Comparison of ENCODE assay signal across 10 mouse cellular contexts in the genomic region with DNA sequence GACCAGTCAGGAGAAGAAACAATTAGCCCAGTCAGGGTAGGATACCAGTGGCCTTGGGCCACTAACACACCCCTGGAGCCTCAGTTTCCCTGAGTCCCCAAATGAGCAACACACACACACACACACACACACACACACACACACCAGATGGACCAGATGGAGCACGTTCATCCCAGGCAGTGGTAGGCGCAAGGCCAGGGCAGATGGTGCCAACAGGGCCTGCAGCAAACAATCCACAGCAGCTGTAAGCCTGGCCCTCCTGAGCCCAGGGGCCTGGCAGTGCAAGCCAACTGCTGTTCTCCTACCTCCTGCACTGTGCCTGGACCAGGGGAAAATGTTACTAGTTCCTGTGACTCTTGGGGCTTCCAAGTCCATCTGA. TPM values are rescaled to one million over a fixed set of nuclear protein-coding genes. Genes with fewer than 3 reads are reported as not detected.
DNase-seq lines count a peak whose midpoint lies in the region; ATAC-seq and TF ChIP-seq lines count a peak whose summit lies in the region.
"Had no signal": no experiment of that assay in that cellular context is flagged by ENCODE, and none has a peak within 500 bp of the region (broad histone marks: within the 10 kb centered on the region; RNA-seq: fewer than 3 reads in every experiment).

No protein-coding gene starts in this region.

- DNase-seq in heart, embryonic 10.5 days (ENCODE audit: low spot score), result no peak
- no peak for DNase-seq in heart, adult 11 months
- peak; percentile 61 for DNase-seq in brain, adult 2 months (ENCODE audit: low read depth, low spot score)
- no peak for DNase-seq in forebrain, embryonic 10.5 days (ENCODE audit: extremely low spot score, low spot score)
- DNase-seq in midbrain, embryonic 11.5 days (ENCODE audit: low spot score, missing footprints), result peak; percentile 89
- DNase-seq in limb, embryonic 10.5 days (ENCODE audit: low spot score), result no peak
- no peak for DNase-seq in thymus, postnatal 36 days
- DNase-seq in liver, postnatal 0 days, result no peak
- DNase-seq: layer of hippocampus, postnatal 36 days had no signal

- WGBS in heart, embryonic 10.5 days, result 79% methylated on average over 2 of the region's 2 CpGs
- 47% methylated on average over 2 of the region's 2 CpGs for WGBS in forebrain, embryonic 10.5 days
- 48% methylated on average over 2 of the region's 2 CpGs for WGBS in midbrain, embryonic 11.5 days
- WGBS in limb, embryonic 10.5 days, result 84% methylated on average over 2 of the region's 2 CpGs
- 34% methylated on average over 2 of the region's 2 CpGs for WGBS in liver, postnatal 0 days (ENCODE audit: insufficient replicate concordance)

- ATAC-seq in midbrain, embryonic 11.5 days (ENCODE audit: low FRiP score), result peak; percentile 36; the same call in 1 of the 2 replicates
- ATAC-seq in liver, postnatal 0 days, result no peak
- ATAC-seq: intestine, embryonic 16.5 days had no signal

- TF ChIP-seq EP300 in liver, postnatal 0 days (IDR thresholded peaks at IDR 0.05; ENCODE audit: low read depth), result no peak

- TF ChIP-seq CTCF in liver, postnatal 0 days (IDR thresholded peaks at IDR 0.05; ENCODE audit: low read depth), result no peak

- H3K36me3 ChIP-seq in heart, embryonic 10.5 days, result no peaks in the 10 kb centered on the region
- H3K36me3 ChIP-seq in forebrain, embryonic 10.5 days (replicated peaks), result peaks cover 1% of the 10 kb centered on the region; the same call in 1 of the 2 replicates
- no peaks in the 10 kb centered on the region for H3K36me3 ChIP-seq in midbrain, embryonic 11.5 days (ENCODE audit: control insufficient read depth, insufficient read depth, low read length)
- no peaks in the 10 kb centered on the region for H3K36me3 ChIP-seq in limb, embryonic 10.5 days
- H3K36me3 ChIP-seq in liver, postnatal 0 days (replicated peaks; ENCODE audit: insufficient read depth, low read length), result no peaks in the 10 kb centered on the region

- H3K9me3 ChIP-seq in heart, embryonic 10.5 days, result no peaks in the 10 kb centered on the region
- no peaks in the 10 kb centered on the region for H3K9me3 ChIP-seq in forebrain, embryonic 10.5 days
- no peaks in the 10 kb centered on the region for H3K9me3 ChIP-seq in midbrain, embryonic 11.5 days (ENCODE audit: control insufficient read depth, low read length)
- no peaks in the 10 kb centered on the region for H3K9me3 ChIP-seq in limb, embryonic 10.5 days (replicated peaks)
- no peaks in the 10 kb centered on the region for H3K9me3 ChIP-seq in liver, postnatal 0 days (ENCODE audit: low read length)

- H3K4me2 ChIP-seq in midbrain, embryonic 11.5 days, result no peak overlapping the region
- H3K4me2 ChIP-seq in liver, postnatal 0 days (ENCODE audit: low read depth, low read length), result no peak overlapping the region

- H3K9ac ChIP-seq in midbrain, embryonic 11.5 days (ENCODE audit: low read length), result no peak overlapping the region
- no peak overlapping the region for H3K9ac ChIP-seq in liver, postnatal 0 days (replicated peaks)

- H3K4me3 ChIP-seq in heart, embryonic 10.5 days, result no peak overlapping the region
- H3K4me3 ChIP-seq in forebrain, embryonic 10.5 days, result peak overlapping the region; percentile 38; the same call in 1 of the 2 replicates
- no peak overlapping the region for H3K4me3 ChIP-seq in midbrain, embryonic 11.5 days (ENCODE audit: low read depth, low read length)
- no peak overlapping the region for H3K4me3 ChIP-seq in limb, embryonic 10.5 days
- H3K4me3 ChIP-seq in liver, postnatal 0 days (ENCODE audit: low read depth, low read length), result no peak overlapping the region

- H3K27ac ChIP-seq in heart, embryonic 10.5 days, result peak overlapping the region; percentile 59; the same call in 1 of the 2 replicates
- peak overlapping the region; percentile 86 for H3K27ac ChIP-seq in forebrain, embryonic 10.5 days
- peak overlapping the region; percentile 85 for H3K27ac ChIP-seq in midbrain, embryonic 11.5 days (ENCODE audit: low read depth, low read length)
- H3K27ac ChIP-seq in limb, embryonic 10.5 days, result no peak overlapping the region
- H3K27ac ChIP-seq in liver, postnatal 0 days (ENCODE audit: low read depth), result no peak overlapping the region

- peaks cover 18% of the 10 kb centered on the region for H3K4me1 ChIP-seq in heart, embryonic 10.5 days
- H3K4me1 ChIP-seq in forebrain, embryonic 10.5 days, result peaks cover 30% of the 10 kb centered on the region
- peaks cover 11% of the 10 kb centered on the region for H3K4me1 ChIP-seq in midbrain, embryonic 11.5 days (ENCODE audit: control insufficient read depth, insufficient read depth, low read length)
- peaks cover 9% of the 10 kb centered on the region for H3K4me1 ChIP-seq in limb, embryonic 10.5 days
- peaks cover 5% of the 10 kb centered on the region; the same call in 1 of the 2 replicates for H3K4me1 ChIP-seq in liver, postnatal 0 days (ENCODE audit: insufficient read depth)

- H3K27me3 ChIP-seq in heart, embryonic 10.5 days (ENCODE audit: insufficient read depth, poor library complexity, severe bottlenecking), result no peaks in the 10 kb centered on the region
- H3K27me3 ChIP-seq in forebrain, embryonic 10.5 days (ENCODE audit: poor library complexity, severe bottlenecking), result no peaks in the 10 kb centered on the region; the same call in 1 of the 2 replicates
- H3K27me3 ChIP-seq in midbrain, embryonic 11.5 days (ENCODE audit: control insufficient read depth, insufficient read depth, low read length), result no peaks in the 10 kb centered on the region
- H3K27me3 ChIP-seq in limb, embryonic 10.5 days (ENCODE audit: low read depth, poor library complexity, severe bottlenecking), result 0 out of 2 replicates have a peak, but pooled peaks cover 3% of the 10 kb centered on the region
- H3K27me3 ChIP-seq in liver, postnatal 0 days (ENCODE audit: insufficient read depth, low read length), result no peaks in the 10 kb centered on the region

RNA-seq across cellular contexts. Expression of a gene that starts 13.4 kb away (rescaled TPM):
- polyA plus RNA-seq in heart, embryonic 10.5 days (2016; fragmentation: Nextera tagmentation; extraction: Ambion mirVana), result 173 and 235 TPM in 2 replicates
- 344 and 385 TPM in 2 replicates for polyA plus RNA-seq in forebrain, embryonic 10.5 days (2016; fragmentation: Nextera tagmentation; extraction: Ambion mirVana)
- polyA plus RNA-seq in midbrain, embryonic 11.5 days (2014; fragmentation: Nextera tagmentation; extraction: Ambion mirVana), result 307 and 314 TPM in 2 replicates
- polyA plus RNA-seq in limb, embryonic 10.5 days (2016; fragmentation: Nextera tagmentation; extraction: Ambion mirVana), result 289 and 351 TPM in 2 replicates
- polyA plus RNA-seq in liver, postnatal 0 days (2015; fragmentation: Nextera tagmentation; extraction: Ambion mirVana), result 158 and 161 TPM in 2 replicates

Comparison
In these comparisons a context has a peak if more than half of its experiments do, and no peak if none do; other contexts are left out.
1. DNase-seq: peak in brain, adult 2 months (single experiment) and midbrain, embryonic 11.5 days (single experiment); none in heart, embryonic 10.5 days (single experiment), heart, adult 11 months (single experiment), forebrain, embryonic 10.5 days (single experiment), limb, embryonic 10.5 days (single experiment), thymus, postnatal 36 days (0 of 2) and liver, postnatal 0 days (single experiment).
2. H3K27ac ChIP-seq: peak in heart, embryonic 10.5 days (single experiment), forebrain, embryonic 10.5 days (single experiment) and midbrain, embryonic 11.5 days (single experiment); none in limb, embryonic 10.5 days (single experiment) and liver, postnatal 0 days (single experiment).